Mouse (Mus musculus): ENCODE measurements around the gene Actr2. TPM values are rescaled to one million over a fixed set of nuclear protein-coding genes. Genes with fewer than 3 reads are reported as not detected.
"Not testable (repeated sequence)": the region's sequence is repeated elsewhere in the genome, so short reads cannot be mapped to it uniquely, and the experiment has no call there.

The Actr2 gene
- polyA plus RNA-seq (2014; fragmentation: Nextera tagmentation; extraction: Ambion mirVana): 69.7 and 74.3 TPM in 2 replicates

DNA sequence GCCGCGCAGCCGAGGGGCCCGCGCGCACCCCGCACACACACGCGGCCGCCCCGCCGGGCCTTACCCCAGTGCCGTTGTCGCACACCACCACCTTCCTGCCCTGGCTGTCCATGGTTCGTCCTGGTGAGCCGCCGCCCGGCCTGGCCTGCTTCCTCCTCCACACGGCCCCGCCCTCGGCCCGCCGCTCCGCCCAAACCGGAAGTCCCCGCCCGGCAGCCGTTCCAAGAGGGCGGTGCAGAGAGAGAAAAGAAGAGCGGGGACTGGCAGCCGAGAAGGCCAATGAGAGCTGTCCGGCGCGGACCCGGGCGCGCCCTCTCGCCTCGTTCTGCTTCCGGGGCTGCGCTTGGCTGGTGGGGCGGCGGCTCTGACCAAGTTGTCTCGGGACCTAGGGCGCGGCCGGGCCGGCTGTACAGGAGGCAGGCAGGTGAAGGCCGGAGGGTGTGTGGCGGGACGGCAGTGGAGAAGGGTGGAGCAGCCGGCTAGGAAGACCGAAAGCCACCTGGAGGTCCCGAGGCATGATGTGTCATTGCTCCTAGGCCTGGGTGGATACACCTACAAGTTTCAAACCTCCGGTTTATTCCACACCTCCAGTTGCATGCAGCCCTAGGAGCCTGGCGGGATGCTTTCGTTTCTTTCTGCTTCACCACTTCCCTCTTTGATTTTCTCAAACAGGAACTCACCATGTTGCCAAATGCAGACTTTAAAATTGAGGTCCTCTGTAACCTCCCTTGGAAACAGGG is at the start of gene Actr2:
Gene Actr2, minus strand, starts transcription at position 173 of the 740 bp plus-strand sequence.
- under 1% methylated on average over 54 of the region's 57 CpGs for WGBS
- H3K4me1 ChIP-seq (ENCODE audit: control insufficient read depth, insufficient read depth, low read length): no peaks in the 10 kb centered on the region
- H3K27me3 ChIP-seq (ENCODE audit: control insufficient read depth, insufficient read depth, low read length): no peaks in the 10 kb centered on the region
- peak within 1 kb of the TSS; percentile 86 for H3K9ac ChIP-seq (replicated peaks; ENCODE audit: low read length)
- DNase-seq (ENCODE audit: low spot score): peak; percentile 96
- H3K9me3 ChIP-seq (replicated peaks; ENCODE audit: control insufficient read depth, low read length): no peaks in the 10 kb centered on the region
- peak within 1 kb of the TSS; percentile 78 for H3K27ac ChIP-seq (replicated peaks; ENCODE audit: low read depth, low read length)
- no peaks in the 10 kb centered on the region for H3K36me3 ChIP-seq (replicated peaks; ENCODE audit: control insufficient read depth, insufficient read depth, low read depth, low read length)
- ATAC-seq (replicated peaks; ENCODE audit: insufficient number of reproducible peaks, low FRiP score, low TSS enrichment, low read depth): peak; percentile 97
- H3K4me2 ChIP-seq (ENCODE audit: low read depth, low read length): peak within 1 kb of the TSS; percentile 52
- H3K4me3 ChIP-seq (ENCODE audit: low read depth, low read length): peak within 1 kb of the TSS; percentile 74

DNA sequence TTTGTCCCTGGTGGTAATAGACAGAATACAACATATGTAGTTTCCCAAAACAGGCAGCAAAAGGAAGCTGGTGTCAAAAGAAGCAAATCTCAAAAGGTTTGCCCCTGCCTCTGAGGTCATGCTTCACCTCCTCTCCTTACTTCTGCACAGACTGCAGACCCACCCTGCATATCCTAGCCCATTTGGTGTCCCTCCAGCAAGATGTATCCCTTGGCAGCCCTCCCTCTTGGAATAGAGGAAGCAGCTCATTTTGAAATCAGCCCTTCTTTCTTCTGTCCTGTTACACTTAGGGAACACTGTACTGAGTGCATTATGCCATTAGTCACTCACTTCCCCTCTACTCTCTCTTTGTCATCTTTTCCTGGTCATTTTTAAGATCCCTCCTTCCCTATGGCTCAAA is 46.2 kb upstream of the Actr2 start:
- H3K27me3 ChIP-seq (ENCODE audit: control insufficient read depth, insufficient read depth, low read length): no peaks in the 10 kb centered on the region
- no peaks in the 10 kb centered on the region for H3K4me1 ChIP-seq (ENCODE audit: control insufficient read depth, insufficient read depth, low read length)
- H3K4me3 ChIP-seq (ENCODE audit: low read depth, low read length): no peak overlapping the region
- no peak overlapping the region for H3K27ac ChIP-seq (replicated peaks; ENCODE audit: low read depth, low read length)
- ATAC-seq (replicated peaks; ENCODE audit: insufficient number of reproducible peaks, low FRiP score, low TSS enrichment, low read depth): no peak
- H3K36me3 ChIP-seq (replicated peaks; ENCODE audit: control insufficient read depth, insufficient read depth, low read depth, low read length): no peaks in the 10 kb centered on the region
- H3K4me2 ChIP-seq (ENCODE audit: low read depth, low read length): no peak overlapping the region
- H3K9ac ChIP-seq (replicated peaks; ENCODE audit: low read length): no peak overlapping the region
- no peaks in the 10 kb centered on the region for H3K9me3 ChIP-seq (replicated peaks; ENCODE audit: control insufficient read depth, low read length)
- DNase-seq (ENCODE audit: low spot score): no peak

DNA sequence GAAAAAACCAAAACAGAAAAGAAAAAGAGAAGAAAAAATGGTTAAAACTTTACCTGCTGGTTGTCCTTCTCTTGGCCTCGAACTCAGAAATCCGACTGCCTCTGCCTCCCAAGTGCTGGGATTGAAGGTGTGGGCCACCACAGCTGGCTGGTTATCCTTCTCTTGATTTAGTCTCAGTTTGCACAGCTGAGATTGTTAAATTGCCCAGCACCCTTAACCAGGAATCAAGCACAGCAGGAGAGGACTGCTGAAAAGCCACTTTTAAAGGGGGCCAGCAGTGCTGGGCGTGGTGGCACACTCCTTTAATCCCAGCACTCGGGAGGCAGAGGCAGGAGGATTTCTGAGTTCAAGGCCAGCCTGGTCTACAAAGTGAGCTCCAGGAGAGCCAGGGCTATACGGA is 40.8 kb upstream of the Actr2 start:
- H3K36me3 ChIP-seq (replicated peaks; ENCODE audit: control insufficient read depth, insufficient read depth, low read depth, low read length); H3K4me1 ChIP-seq (ENCODE audit: control insufficient read depth, insufficient read depth, low read length); ATAC-seq (replicated peaks; ENCODE audit: insufficient number of reproducible peaks, low FRiP score, low TSS enrichment, low read depth); H3K9me3 ChIP-seq (replicated peaks; ENCODE audit: control insufficient read depth, low read length); H3K9ac ChIP-seq (replicated peaks; ENCODE audit: low read length); H3K4me3 ChIP-seq (ENCODE audit: low read depth, low read length); H3K4me2 ChIP-seq (ENCODE audit: low read depth, low read length); DNase-seq (ENCODE audit: low spot score); H3K27ac ChIP-seq (replicated peaks; ENCODE audit: low read depth, low read length); H3K27me3 ChIP-seq (ENCODE audit: control insufficient read depth, insufficient read depth, low read length): not testable (repeated sequence)
- 91% methylated on average over 5 of the region's 5 CpGs for WGBS

DNA sequence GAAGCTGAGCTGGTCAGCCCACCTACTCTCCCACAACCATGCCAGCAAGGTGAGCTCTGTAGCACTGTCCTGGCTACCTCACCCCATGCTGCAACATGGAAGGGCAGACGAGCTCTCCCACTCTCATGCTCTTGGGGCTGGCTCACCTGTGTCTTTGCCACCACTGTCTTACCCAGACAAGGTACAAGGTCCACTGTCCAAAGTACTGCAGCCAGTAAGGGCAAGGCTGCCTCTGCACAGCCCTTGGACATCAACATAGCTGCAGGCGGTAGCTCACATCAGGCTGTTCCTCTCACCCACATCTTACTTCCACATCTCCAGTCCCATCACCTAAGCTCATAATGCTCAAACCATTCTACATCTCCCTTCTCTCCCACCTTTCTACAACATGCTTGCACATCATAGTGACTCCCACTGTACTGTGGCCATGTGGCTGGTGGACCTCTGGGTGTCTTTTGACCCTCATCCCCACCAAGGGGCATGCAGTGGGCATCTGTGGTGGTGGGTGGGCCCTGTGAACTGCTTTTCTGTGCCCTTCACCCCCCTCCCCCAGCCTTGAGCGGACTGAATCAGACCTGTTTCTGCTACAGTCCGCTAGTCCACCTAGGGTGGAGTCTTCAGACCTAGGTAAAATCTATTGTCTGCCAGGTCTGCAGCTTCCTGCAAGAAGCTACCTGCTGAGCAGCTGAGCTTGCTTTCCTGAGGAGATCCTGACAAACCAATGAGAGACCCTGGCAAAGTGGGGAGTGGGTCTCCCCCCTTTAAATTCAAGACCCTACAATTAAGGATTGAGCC is 39.6 kb upstream of the Actr2 start:
- 79% methylated on average over 4 of the region's 4 CpGs for WGBS
- DNase-seq (ENCODE audit: low spot score): no peak

DNA sequence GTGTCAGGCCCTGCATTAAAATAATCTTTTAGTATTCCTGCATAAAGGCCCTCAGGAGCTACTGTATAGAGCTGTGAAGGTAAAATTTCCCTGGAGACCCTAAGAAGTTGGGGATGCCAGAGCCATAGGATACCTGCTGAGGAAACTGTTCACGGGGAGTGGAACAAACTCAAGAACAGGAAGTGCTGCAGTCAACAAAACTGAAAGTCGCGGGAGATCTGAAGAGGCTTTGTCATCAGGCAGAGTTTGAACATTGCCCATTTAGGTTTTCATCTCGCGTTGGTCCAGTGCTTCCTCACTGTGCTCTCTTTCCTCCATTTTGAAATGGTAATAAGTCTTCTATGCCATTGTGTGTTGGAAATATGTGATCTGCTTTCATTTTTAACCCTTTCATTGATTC is 38.6 kb upstream of the Actr2 start:
- DNase-seq (ENCODE audit: low spot score) (no peak), ATAC-seq (replicated peaks; ENCODE audit: insufficient number of reproducible peaks, low FRiP score, low TSS enrichment, low read depth) (no peak)
- no peaks in the 10 kb centered on the region for H3K9me3 ChIP-seq (replicated peaks; ENCODE audit: control insufficient read depth, low read length)
- H3K9ac ChIP-seq (replicated peaks; ENCODE audit: low read length): no peak overlapping the region
- H3K4me3 ChIP-seq (ENCODE audit: low read depth, low read length): no peak overlapping the region
- no peaks in the 10 kb centered on the region for H3K4me1 ChIP-seq (ENCODE audit: control insufficient read depth, insufficient read depth, low read length)
- 84% methylated on average over 5 of the region's 5 CpGs for WGBS
- H3K27me3 ChIP-seq (ENCODE audit: control insufficient read depth, insufficient read depth, low read length): no peaks in the 10 kb centered on the region
- H3K27ac ChIP-seq (replicated peaks; ENCODE audit: low read depth, low read length): no peak overlapping the region
- no peak overlapping the region for H3K4me2 ChIP-seq (ENCODE audit: low read depth, low read length)
- H3K36me3 ChIP-seq (replicated peaks; ENCODE audit: control insufficient read depth, insufficient read depth, low read depth, low read length): no peaks in the 10 kb centered on the region

More for the DNA sequence above, 39.6 kb upstream of the Actr2 start:
- no peak overlapping the region for H3K9ac ChIP-seq (replicated peaks; ENCODE audit: low read length)
- no peak overlapping the region for H3K4me2 ChIP-seq (ENCODE audit: low read depth, low read length)
- H3K4me3 ChIP-seq (ENCODE audit: low read depth, low read length): no peak overlapping the region
- H3K36me3 ChIP-seq (replicated peaks; ENCODE audit: control insufficient read depth, insufficient read depth, low read depth, low read length): no peaks in the 10 kb centered on the region
- no peaks in the 10 kb centered on the region for H3K4me1 ChIP-seq (ENCODE audit: control insufficient read depth, insufficient read depth, low read length)
- no peak overlapping the region for H3K27ac ChIP-seq (replicated peaks; ENCODE audit: low read depth, low read length)
- no peaks in the 10 kb centered on the region for H3K27me3 ChIP-seq (ENCODE audit: control insufficient read depth, insufficient read depth, low read length)
- no peak for ATAC-seq (replicated peaks; ENCODE audit: insufficient number of reproducible peaks, low FRiP score, low TSS enrichment, low read depth)
- no peaks in the 10 kb centered on the region for H3K9me3 ChIP-seq (replicated peaks; ENCODE audit: control insufficient read depth, low read length)

DNA sequence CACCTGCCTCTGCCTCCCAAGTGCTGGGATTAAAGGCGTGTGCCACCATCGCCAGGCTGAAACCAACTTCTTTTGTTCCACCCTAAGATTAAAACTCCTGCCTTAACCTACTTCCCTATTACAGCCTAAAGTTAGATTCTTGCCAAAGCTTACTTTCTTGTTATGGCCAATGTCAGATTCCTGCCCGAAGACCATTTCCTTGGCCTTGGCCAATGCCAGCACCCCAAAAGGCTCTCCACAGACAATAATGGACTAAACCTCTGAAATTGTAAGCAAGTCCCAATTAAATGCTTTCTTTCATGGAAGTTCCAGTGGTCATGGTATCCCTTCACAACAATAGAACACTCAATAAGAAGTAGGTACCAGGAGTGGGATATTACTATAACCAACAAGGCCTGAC is 37.2 kb upstream of the Actr2 start:
- Histone ChIP-seq H3K4me2 (ENCODE audit: low read depth, low read length) (no peak overlapping the region), H3K27ac (replicated peaks; ENCODE audit: low read depth, low read length) (no peak overlapping the region), H3K4me3 (ENCODE audit: low read depth, low read length) (no peak overlapping the region), H3K36me3 (replicated peaks; ENCODE audit: control insufficient read depth, insufficient read depth, low read depth, low read length) (no peaks in the 10 kb centered on the region), H3K9me3 (replicated peaks; ENCODE audit: control insufficient read depth, low read length) (no peaks in the 10 kb centered on the region), H3K9ac (replicated peaks; ENCODE audit: low read length) (no peak overlapping the region), H3K4me1 (ENCODE audit: control insufficient read depth, insufficient read depth, low read length) (no peaks in the 10 kb centered on the region), H3K27me3 (ENCODE audit: control insufficient read depth, insufficient read depth, low read length) (no peaks in the 10 kb centered on the region)
- no peak for ATAC-seq (replicated peaks; ENCODE audit: insufficient number of reproducible peaks, low FRiP score, low TSS enrichment, low read depth)
- WGBS: 87% methylated on average over 3 of the region's 3 CpGs
- no peak for DNase-seq (ENCODE audit: low spot score)

DNA sequence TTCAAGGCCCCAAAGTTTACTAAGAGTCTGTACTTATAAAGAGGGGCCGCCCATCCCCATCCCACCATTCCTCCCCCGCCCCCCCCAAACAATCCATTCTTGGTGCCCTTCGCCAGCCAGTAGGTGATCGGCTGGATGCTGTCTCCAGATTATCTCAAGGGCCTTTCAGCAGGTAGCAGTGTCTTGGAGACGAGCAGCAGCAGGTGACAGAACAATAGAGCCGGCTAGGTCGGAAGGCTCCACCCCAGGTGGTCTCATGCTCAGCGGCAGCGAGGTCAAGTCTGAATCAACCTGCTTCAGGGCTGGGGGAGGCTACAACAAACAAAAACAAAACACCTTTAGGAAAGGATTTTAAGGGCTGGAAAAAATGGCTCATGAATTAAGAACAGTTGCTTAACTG is 32.7 kb upstream of the Actr2 start:
- Histone ChIP-seq H3K4me3 (ENCODE audit: low read depth, low read length) (no peak overlapping the region), H3K4me2 (ENCODE audit: low read depth, low read length) (no peak overlapping the region), H3K27ac (replicated peaks; ENCODE audit: low read depth, low read length) (no peak overlapping the region), H3K9ac (replicated peaks; ENCODE audit: low read length) (no peak overlapping the region), H3K9me3 (replicated peaks; ENCODE audit: control insufficient read depth, low read length) (no peaks in the 10 kb centered on the region), H3K27me3 (ENCODE audit: control insufficient read depth, insufficient read depth, low read length) (no peaks in the 10 kb centered on the region), H3K36me3 (replicated peaks; ENCODE audit: control insufficient read depth, insufficient read depth, low read depth, low read length) (no peaks in the 10 kb centered on the region), H3K4me1 (ENCODE audit: control insufficient read depth, insufficient read depth, low read length) (no peaks in the 10 kb centered on the region)
- DNase-seq (ENCODE audit: low spot score): no peak
- WGBS: 28% methylated on average over 9 of the region's 9 CpGs
- ATAC-seq (replicated peaks; ENCODE audit: insufficient number of reproducible peaks, low FRiP score, low TSS enrichment, low read depth): no peak

Data from embryonic facial prominence, embryonic 11.5 days (tissue).